8 mouse cellular contexts compared by ENCODE assay signal in the genomic region with DNA sequence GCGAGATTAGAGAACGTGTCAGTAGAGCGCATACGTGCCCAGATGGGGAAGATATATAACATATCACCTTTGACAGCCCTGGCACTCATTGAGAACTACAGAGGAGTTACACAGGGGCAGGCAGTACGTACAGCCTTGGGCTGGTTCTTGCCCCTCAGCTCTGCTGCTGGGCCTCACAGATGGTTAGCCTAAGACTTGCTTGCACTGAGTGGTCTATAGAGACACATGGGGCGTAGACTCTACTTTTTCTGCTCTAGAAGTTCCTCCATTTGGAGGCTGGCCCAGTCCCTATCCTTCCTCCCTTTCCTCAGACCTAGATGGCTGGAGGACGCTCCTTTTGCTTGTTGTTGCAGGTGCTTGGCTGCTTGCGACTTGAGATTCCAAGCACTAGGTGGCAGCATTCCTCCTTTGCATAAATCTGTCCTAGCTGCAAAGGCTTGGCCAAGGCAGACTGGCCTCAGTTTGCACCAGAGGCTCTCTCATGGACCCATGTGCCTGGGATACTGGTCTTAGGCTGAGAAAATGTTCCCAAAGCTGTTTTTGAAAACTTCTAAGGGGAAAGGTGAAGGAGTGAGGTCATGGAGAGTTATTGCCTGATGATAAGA. TPM values are rescaled to one million over a fixed set of nuclear protein-coding genes. Genes with fewer than 3 reads are reported as not detected.
DNase-seq lines count a peak whose midpoint lies in the region; ATAC-seq and TF ChIP-seq lines count a peak whose summit lies in the region.

No protein-coding gene starts in this region.

- TF ChIP-seq CTCF in spleen, adult 2 months (IDR thresholded peaks at IDR 0.05; ENCODE audit: extremely low read depth, insufficient read depth, insufficient read length, insufficient replicate concordance): peak; percentile 78; the same call in 1 of the 2 replicates

- TF ChIP-seq POLR2A in spleen, adult 2 months (IDR thresholded peaks at IDR 0.05; ENCODE audit: low read depth, low read length): no peak

- no peaks in the 10 kb centered on the region for H3K36me3 ChIP-seq in spleen, adult 2 months (ENCODE audit: control insufficient read depth, insufficient read depth, low read length)
- no peaks in the 10 kb centered on the region for H3K36me3 ChIP-seq in stomach, embryonic 16.5 days (ENCODE audit: control insufficient read depth, insufficient read depth, low read length)

- intact Hi-C loops in left cerebral cortex, postnatal 4 days (cut with DNase I): loop anchor here (2.0 kb wide), 1 partner anchor 104 kb away; no protein-coding TSS in a partner anchor

- no peaks in the 10 kb centered on the region for H3K4me1 ChIP-seq in spleen, adult 2 months (ENCODE audit: control insufficient read depth, insufficient read depth, insufficient read length)
- H3K4me1 ChIP-seq in stomach, embryonic 16.5 days (ENCODE audit: control insufficient read depth, insufficient read depth, low read length): no peaks in the 10 kb centered on the region

- 63% methylated on average over 8 of the region's 8 CpGs for WGBS in spleen, adult 2 months
- WGBS in stomach, embryonic 16.5 days: 52% methylated on average over 8 of the region's 8 CpGs

- H3K27ac ChIP-seq in spleen, adult 2 months (ENCODE audit: insufficient read depth, low read length): no peak overlapping the region
- H3K27ac ChIP-seq in stomach, embryonic 16.5 days (ENCODE audit: low read length): no peak overlapping the region

- H3K9ac ChIP-seq in stomach, embryonic 16.5 days (ENCODE audit: low read length): no peak overlapping the region

- no peaks in the 10 kb centered on the region for H3K27me3 ChIP-seq in spleen, adult 2 months (ENCODE audit: control insufficient read depth, insufficient read depth, low read length)
- no peaks in the 10 kb centered on the region for H3K27me3 ChIP-seq in stomach, embryonic 16.5 days (ENCODE audit: control insufficient read depth, insufficient read depth, low read length)

- no peaks in the 10 kb centered on the region for H3K9me3 ChIP-seq in stomach, embryonic 16.5 days (replicated peaks; ENCODE audit: control insufficient read depth, low read length)

- H3K4me2 ChIP-seq in stomach, embryonic 16.5 days (ENCODE audit: low read depth, low read length): no peak overlapping the region

- DNase-seq in spleen, adult 2 months (ENCODE audit: low read depth in 1 of 2, low spot score in 2 of 2): peak; percentile 39 to 51
- DNase-seq in spleen, adult 12 weeks (ENCODE audit: low spot score): no peak
- peak; percentile 52 for DNase-seq in gastrocnemius, postnatal 25 days
- peak; percentile 75 for DNase-seq in kidney, adult 11 months
- peak; percentile 71 for DNase-seq in left cerebral cortex, postnatal 4 days
- peak; percentile 84 for DNase-seq in naive thymus-derived CD4-positive, alpha-beta T cell, adult 2 months (ENCODE audit: low read depth)

- ATAC-seq in common myeloid progenitor, adult 5-6 weeks (replicated peaks; ENCODE audit: low read depth, poor library complexity, severe bottlenecking): peak; percentile 85
- ATAC-seq in stomach, embryonic 16.5 days (ENCODE audit: insufficient read depth, low FRiP score): peak; percentile 72; the same call in 1 of the 2 replicates

- H3K4me3 ChIP-seq in spleen, adult 2 months (ENCODE audit: extremely low read depth, insufficient read depth, insufficient read length): no peak overlapping the region
- no peak overlapping the region for H3K4me3 ChIP-seq in stomach, embryonic 16.5 days (replicated peaks; ENCODE audit: low read length)

RNA-seq across cellular contexts. Expression of a gene that starts 22.6 kb away (rescaled TPM):
- polyA plus RNA-seq in spleen, adult 2 months (2012; rRNA removed): 4.5 and 5.1 TPM in 2 replicates
- total RNA-seq in common myeloid progenitor, adult 5-6 weeks (2017): 1.5 and 3.6 TPM in 2 replicates
- 1 to 10 TPM; 7.8 to 8.1 TPM for total RNA-seq in gastrocnemius, postnatal 25 days (2021)
- 100 to 1,000 TPM; 221 to 230 TPM for total RNA-seq in left cerebral cortex, postnatal 4 days (2021)
- 19.2 and 20.4 TPM in 2 replicates for polyA plus RNA-seq in stomach, embryonic 16.5 days (2015; fragmentation: Nextera tagmentation; extraction: Ambion mirVana)

Comparison
In these comparisons a context has a peak if more than half of its experiments do, and no peak if none do; other contexts are left out.
1. RNA of a gene that starts 22.6 kb away (total RNA-seq): 221 to 230 TPM in left cerebral cortex, postnatal 4 days; 7.8 to 8.1 TPM in gastrocnemius, postnatal 25 days and 1.5 to 3.6 TPM in common myeloid progenitor, adult 5-6 weeks; every median in the first group is over 10 times any median in the second.